Mouse (Mus musculus): Measurements from ENCODE around the gene Ptprq. TPM values are rescaled to one million over a fixed set of nuclear protein-coding genes. Genes with fewer than 3 reads are reported as not detected.

Gene Ptprq
- polyA plus RNA-seq, 1 experiment: 0.02 TPM

- no peaks in the 10 kb centered on the region for H3K79me2 ChIP-seq (ENCODE audit: control insufficient read depth, insufficient read depth)
- no peaks in the 10 kb centered on the region for H3K36me3 ChIP-seq (ENCODE audit: control insufficient read depth, insufficient read depth)
- TF ChIP-seq CEBPB (IDR thresholded peaks at IDR 0.05; ENCODE audit: low read depth): no peak
- TF ChIP-seq MYOD1 (IDR thresholded peaks at IDR 0.05; ENCODE audit: control insufficient read depth, insufficient read length, low read depth): no peak
- no peak for TF ChIP-seq MAX (IDR thresholded peaks at IDR 0.05)
- TF ChIP-seq MYOG (IDR thresholded peaks at IDR 0.05; ENCODE audit: control insufficient read depth, extremely low read depth, insufficient read length): no peak
- TF ChIP-seq CTCF (IDR thresholded peaks at IDR 0.05; ENCODE audit: control insufficient read depth, insufficient read depth, insufficient read length): no peak
- TF ChIP-seq FOSL1 (IDR thresholded peaks at IDR 0.05; ENCODE audit: insufficient read depth, low read length, poor library complexity, severe bottlenecking): no peak
- TF ChIP-seq USF1 (IDR thresholded peaks at IDR 0.05; ENCODE audit: low read depth): no peak
- H3K27me3 ChIP-seq (ENCODE audit: control insufficient read depth, insufficient read depth, insufficient read length): no peaks in the 10 kb centered on the region
- H3ac ChIP-seq (ENCODE audit: control insufficient read depth, insufficient read length, low read depth): no peak overlapping the region
- H3K4me3 ChIP-seq (ENCODE audit: insufficient read depth, poor library complexity, severe bottlenecking): no peak overlapping the region
- no peaks in the 10 kb centered on the region for H3K79me3 ChIP-seq (ENCODE audit: low read depth)
Observed at GRCm38 (mm10) chr10:107725631-107726030, 5.8 kb upstream of the Ptprq start.

- Histone ChIP-seq H3K4me3 (ENCODE audit: insufficient read depth, poor library complexity, severe bottlenecking) (no peak overlapping the region), H3K27me3 (ENCODE audit: control insufficient read depth, insufficient read depth, insufficient read length) (no peaks in the 10 kb centered on the region), H3K79me2 (ENCODE audit: control insufficient read depth, insufficient read depth) (no peaks in the 10 kb centered on the region), H3ac (ENCODE audit: control insufficient read depth, insufficient read length, low read depth) (no peak overlapping the region), H3K79me3 (ENCODE audit: low read depth) (no peaks in the 10 kb centered on the region), H3K36me3 (ENCODE audit: control insufficient read depth, insufficient read depth) (no peaks in the 10 kb centered on the region)
- no peak for TF ChIP-seq CTCF (IDR thresholded peaks at IDR 0.05; ENCODE audit: control insufficient read depth, insufficient read depth, insufficient read length)
Observed at GRCm38 (mm10) chr10:107704443-107704842, 15.4 kb downstream of the Ptprq start.

- Histone ChIP-seq H3K27me3 (ENCODE audit: control insufficient read depth, insufficient read depth, insufficient read length) (no peaks in the 10 kb centered on the region), H3ac (ENCODE audit: control insufficient read depth, insufficient read length, low read depth) (no peak overlapping the region), H3K4me3 (ENCODE audit: insufficient read depth, poor library complexity, severe bottlenecking) (no peak overlapping the region), H3K79me2 (ENCODE audit: control insufficient read depth, insufficient read depth) (no peaks in the 10 kb centered on the region), H3K79me3 (ENCODE audit: low read depth) (no peaks in the 10 kb centered on the region), H3K36me3 (ENCODE audit: control insufficient read depth, insufficient read depth) (no peaks in the 10 kb centered on the region)
- no peak for TF ChIP-seq MYOG (IDR thresholded peaks at IDR 0.05; ENCODE audit: control insufficient read depth, extremely low read depth, insufficient read length)
Observed at GRCm38 (mm10) chr10:107700944-107701343, 18.9 kb downstream of the Ptprq start.

- Histone ChIP-seq H3K79me2 (ENCODE audit: control insufficient read depth, insufficient read depth) (no peaks in the 10 kb centered on the region), H3K79me3 (ENCODE audit: low read depth) (no peaks in the 10 kb centered on the region), H3K36me3 (ENCODE audit: control insufficient read depth, insufficient read depth) (no peaks in the 10 kb centered on the region), H3K27me3 (ENCODE audit: control insufficient read depth, insufficient read depth, insufficient read length) (no peaks in the 10 kb centered on the region), H3ac (ENCODE audit: control insufficient read depth, insufficient read length, low read depth) (no peak overlapping the region), H3K4me3 (ENCODE audit: insufficient read depth, poor library complexity, severe bottlenecking) (no peak overlapping the region)
- TF ChIP-seq CTCF (IDR thresholded peaks at IDR 0.05; ENCODE audit: control insufficient read depth, insufficient read depth, insufficient read length) (no peak), CEBPB (IDR thresholded peaks at IDR 0.05; ENCODE audit: low read depth) (no peak), FOSL1 (IDR thresholded peaks at IDR 0.05; ENCODE audit: insufficient read depth, low read length, poor library complexity, severe bottlenecking) (no peak), MYOG (IDR thresholded peaks at IDR 0.05; ENCODE audit: control insufficient read depth, extremely low read depth, insufficient read length) (no peak), USF1 (IDR thresholded peaks at IDR 0.05; ENCODE audit: low read depth) (no peak), MAX (IDR thresholded peaks at IDR 0.05) (no peak), MYOD1 (IDR thresholded peaks at IDR 0.05; ENCODE audit: control insufficient read depth, insufficient read length, low read depth) (no peak)
Observed at GRCm38 (mm10) chr10:107698716-107699115, 21.1 kb downstream of the Ptprq start.

- TF ChIP-seq MYOG (IDR thresholded peaks at IDR 0.05; ENCODE audit: control insufficient read depth, extremely low read depth, insufficient read length) (no peak), FOSL1 (IDR thresholded peaks at IDR 0.05; ENCODE audit: insufficient read depth, low read length, poor library complexity, severe bottlenecking) (no peak), CEBPB (IDR thresholded peaks at IDR 0.05; ENCODE audit: low read depth) (no peak), USF1 (IDR thresholded peaks at IDR 0.05; ENCODE audit: low read depth) (no peak), MAX (IDR thresholded peaks at IDR 0.05) (no peak), MYOD1 (IDR thresholded peaks at IDR 0.05; ENCODE audit: control insufficient read depth, insufficient read length, low read depth) (no peak), CTCF (IDR thresholded peaks at IDR 0.05; ENCODE audit: control insufficient read depth, insufficient read depth, insufficient read length) (no peak)
- Histone ChIP-seq H3K36me3 (ENCODE audit: control insufficient read depth, insufficient read depth) (no peaks in the 10 kb centered on the region), H3K79me2 (ENCODE audit: control insufficient read depth, insufficient read depth) (no peaks in the 10 kb centered on the region), H3K4me3 (ENCODE audit: insufficient read depth, poor library complexity, severe bottlenecking) (no peak overlapping the region), H3K79me3 (ENCODE audit: low read depth) (no peaks in the 10 kb centered on the region), H3K27me3 (ENCODE audit: control insufficient read depth, insufficient read depth, insufficient read length) (no peaks in the 10 kb centered on the region), H3ac (ENCODE audit: control insufficient read depth, insufficient read length, low read depth) (no peak overlapping the region)
Observed at GRCm38 (mm10) chr10:107697177-107697576, 22.7 kb downstream of the Ptprq start.

GRCm38 (mm10) chr10:107687382-107687781 lies 32.5 kb downstream of the Ptprq start:
- Histone ChIP-seq H3K79me2 (ENCODE audit: control insufficient read depth, insufficient read depth) (no peaks in the 10 kb centered on the region), H3K79me3 (ENCODE audit: low read depth) (no peaks in the 10 kb centered on the region), H3K27me3 (ENCODE audit: control insufficient read depth, insufficient read depth, insufficient read length) (no peaks in the 10 kb centered on the region), H3ac (ENCODE audit: control insufficient read depth, insufficient read length, low read depth) (no peak overlapping the region), H3K4me3 (ENCODE audit: insufficient read depth, poor library complexity, severe bottlenecking) (no peak overlapping the region), H3K36me3 (ENCODE audit: control insufficient read depth, insufficient read depth) (no peaks in the 10 kb centered on the region)
- TF ChIP-seq MYOG (IDR thresholded peaks at IDR 0.05; ENCODE audit: control insufficient read depth, extremely low read depth, insufficient read length): no peak
- TF ChIP-seq MYOD1 (IDR thresholded peaks at IDR 0.05; ENCODE audit: control insufficient read depth, insufficient read length, low read depth): no peak
- no peak for TF ChIP-seq USF1 (IDR thresholded peaks at IDR 0.05; ENCODE audit: low read depth)
- TF ChIP-seq MAX (IDR thresholded peaks at IDR 0.05): no peak
- TF ChIP-seq FOSL1 (IDR thresholded peaks at IDR 0.05; ENCODE audit: insufficient read depth, low read length, poor library complexity, severe bottlenecking): no peak
- TF ChIP-seq CTCF (IDR thresholded peaks at IDR 0.05; ENCODE audit: control insufficient read depth, insufficient read depth, insufficient read length): no peak
- no peak for TF ChIP-seq CEBPB (IDR thresholded peaks at IDR 0.05; ENCODE audit: low read depth)

All from C2C12 (cell line).